Mouse (Mus musculus) gastrocnemius, adult 2 months (tissue): Measurements from ENCODE around the gene Nrf1. TPM values are rescaled to one million over a fixed set of nuclear protein-coding genes. Genes with fewer than 3 reads are reported as not detected.
A peak's percentile ranks its signal among the peaks of the same experiment; 100 is the strongest.

Experiments used
- DNase-seq: peaks from one replicate; pipeline ENCODE4 v3.0.0; 2022
- H3K27ac ChIP-seq: fragments of 200-600 bp; 2 replicates; pipeline ENCODE4 v1.8.1; 2022; ENCODE audit warnings: mild to moderate bottlenecking
- H3K4me3 ChIP-seq: fragments of 200-600 bp; 2 replicates; pipeline ENCODE4 v1.8.1; 2022; ENCODE audit warnings: mild to moderate bottlenecking, moderate library complexity
- CTCF ChIP-seq: fragments of 200-600 bp; IDR thresholded peaks from 2 replicates; pipeline ENCODE4 v1.8.1; 2022; ENCODE audit warnings: antibody characterized with exemption, mild to moderate bottlenecking, moderate library complexity
- intact Hi-C: fragments of 180-260 bp; cut with DNase I; formaldehyde crosslinking; loops from one replicate; pipeline ENCODE4 v1.15.1; 2025
- microRNA-seq: library from miRNA; unstranded; fragments of <30 nt; microRNA quantifications from one replicate; pipeline ENCODE4 v1.2.0, GENCODE M21; 2021
- total RNA-seq, 2 experiments: library from RNA; stranded (reverse); gene quantifications; 2 replicates each; pipeline ENCODE4 v1.2.3; 2021

The Nrf1 gene
- total RNA-seq, 2 experiments from 2014 or later = 10.8 to 13.0 TPM

GRCm38 (mm10) chr6:30175225-30175917 lies 127.6 kb downstream of the Nrf1 start:
- Histone ChIP-seq H3K27ac (no peak overlapping the region), H3K4me3 (peak overlapping the region; percentile 50)
- DNase-seq = no peak
- no peak for TF ChIP-seq CTCF
- intact Hi-C loops = no loop called here

GRCm38 (mm10) chr6:30175918-30176421 lies 128.2 kb downstream of the Nrf1 start:
- no peak for DNase-seq
- no peak overlapping the region for H3K27ac ChIP-seq
- H3K4me3 ChIP-seq = peak overlapping the region; percentile 50
- TF ChIP-seq CTCF = no peak
- intact Hi-C loops = no loop called here

- no peak for DNase-seq
- H3K27ac ChIP-seq = no peak overlapping the region
- no peak for TF ChIP-seq CTCF
- H3K4me3 ChIP-seq = no peak overlapping the region
- intact Hi-C loops = no loop called here
Measured at GRCm38 (mm10) chr6:30176496-30176895, 128.7 kb downstream of the Nrf1 start.

GRCm38 (mm10) chr6:30177305-30177704 lies 129.5 kb downstream of the Nrf1 start:
- Histone ChIP-seq H3K27ac (no peak overlapping the region), H3K4me3 (no peak overlapping the region)
- intact Hi-C loops = no loop called here
- no peak for TF ChIP-seq CTCF
- DNase-seq = no peak

- Histone ChIP-seq H3K27ac (no peak overlapping the region), H3K4me3 (no peak overlapping the region)
- no peak for DNase-seq
- no peak for TF ChIP-seq CTCF
- intact Hi-C loops = no loop called here
Measured at GRCm38 (mm10) chr6:30178023-30178639, 130.3 kb downstream of the Nrf1 start.

- no peak for TF ChIP-seq CTCF
- intact Hi-C loops = no loop called here
- Histone ChIP-seq H3K4me3 (no peak overlapping the region), H3K27ac (no peak overlapping the region)
- no peak for DNase-seq
Measured at GRCm38 (mm10) chr6:30179046-30179445, 131.3 kb downstream of the Nrf1 start.

GRCm38 (mm10) chr6:30180321-30180720 lies 132.5 kb downstream of the Nrf1 start:
- intact Hi-C loops = no loop called here
- no peak for DNase-seq
- Histone ChIP-seq H3K4me3 (no peak overlapping the region), H3K27ac (no peak overlapping the region)
- no peak for TF ChIP-seq CTCF

GRCm38 (mm10) chr6:30182038-30182437 lies 134.2 kb downstream of the Nrf1 start:
- Histone ChIP-seq H3K27ac (no peak overlapping the region), H3K4me3 (no peak overlapping the region)
- no peak for TF ChIP-seq CTCF
- no peak for DNase-seq
- intact Hi-C loops = no loop called here

GRCm38 (mm10) chr6:30183624-30184023 lies 135.8 kb downstream of the Nrf1 start:
- Histone ChIP-seq H3K27ac (no peak overlapping the region), H3K4me3 (no peak overlapping the region)
- intact Hi-C loops = no loop called here
- DNase-seq = no peak
- TF ChIP-seq CTCF = no peak

GRCm38 (mm10) chr6:30195656-30196055 lies 147.9 kb downstream of the Nrf1 start:
- intact Hi-C loops = loop anchor here (5.0 kb wide), 1 partner anchor 338 kb away; no protein-coding TSS in a partner anchor

GRCm38 (mm10) chr6:30196143-30196542 lies 148.4 kb downstream of the Nrf1 start:
- intact Hi-C loops = loop anchor here (5.0 kb wide), 1 partner anchor 339 kb away; no protein-coding TSS in a partner anchor
- TF ChIP-seq CTCF = no peak
- H3K27ac ChIP-seq = no peak overlapping the region
- no peak for DNase-seq
- H3K4me3 ChIP-seq = no peak overlapping the region

More at GRCm38 (mm10) chr6:30195656-30196055, 147.9 kb downstream of the Nrf1 start:
- H3K4me3 ChIP-seq = no peak overlapping the region
- DNase-seq = no peak
- H3K27ac ChIP-seq = no peak overlapping the region
- no peak for TF ChIP-seq CTCF

Small RNAs within 50 kb of the gene (microRNA-seq; reads per million reads assigned to microRNA genes)
- 17.3 reads per million, percentile 15 among the genes with 10 or more reads in this experiment for gene Mir182
- gene Mir183 = 11.6 reads per million, percentile 10 among the genes with 10 or more reads in this experiment
- gene Mir96 = 3.6 reads per million

Other genes with a start within 250 kb of the Nrf1 start
- gene Strip2, start 131.0 kb upstream of the Nrf1 start, total RNA-seq = under 1 TPM; 0.78 to 0.87 TPM